Mouse (Mus musculus) gastrocnemius, adult 18-20 months (tissue): ENCODE measurements around the gene Pan3. TPM values are rescaled to one million over a fixed set of nuclear protein-coding genes. Genes with fewer than 3 reads are reported as not detected.
"Not testable (repeated sequence)": the region's sequence is repeated elsewhere in the genome, so short reads cannot be mapped to it uniquely, and the experiment has no call there.

Experiments
- DNase-seq: peaks from one replicate; pipeline ENCODE4 v3.0.0; 2021; ENCODE audit warnings: low spot score
- total RNA-seq, 2 experiments: library from RNA; stranded (reverse); gene quantifications; 2 replicates each; pipeline ENCODE4 v1.2.3; 2021

The Pan3 gene
- total RNA-seq, 2 experiments from 2014 or later, result 19.4 to 20.0 TPM

- DNase-seq, result no peak
Measured at GRCm38 (mm10) chr5:147551879-147552627, 122.1 kb downstream of the Pan3 start.

GRCm38 (mm10) chr5:147557641-147558040, 127.7 kb downstream of the Pan3 start:
- DNase-seq, result not testable (repeated sequence)

GRCm38 (mm10) chr5:147563511-147564139, 133.7 kb downstream of the Pan3 start:
- DNase-seq, result no peak

- DNase-seq, result no peak
Measured at GRCm38 (mm10) chr5:147564140-147564590, 134.2 kb downstream of the Pan3 start.

- no peak for DNase-seq
Measured at GRCm38 (mm10) chr5:147565444-147565843, 135.5 kb downstream of the Pan3 start.

GRCm38 (mm10) chr5:147566335-147566734, 136.4 kb downstream of the Pan3 start:
- no peak for DNase-seq

GRCm38 (mm10) chr5:147572695-147573094, 142.7 kb downstream of the Pan3 start:
- no peak for DNase-seq

GRCm38 (mm10) chr5:147573555-147573954, 143.6 kb downstream of the Pan3 start:
- DNase-seq, result no peak

- DNase-seq, result no peak
Measured at GRCm38 (mm10) chr5:147574517-147574916, 144.6 kb downstream of the Pan3 start.

GRCm38 (mm10) chr5:147577003-147577402, 147.0 kb downstream of the Pan3 start:
- DNase-seq, result no peak

- no peak for DNase-seq
Measured at GRCm38 (mm10) chr5:147579148-147579547, 149.2 kb downstream of the Pan3 start.

- peak; percentile 18 for DNase-seq
Measured at GRCm38 (mm10) chr5:147579691-147580090, 149.7 kb downstream of the Pan3 start.

GRCm38 (mm10) chr5:147580181-147580580, 150.2 kb downstream of the Pan3 start:
- DNase-seq, result no peak

GRCm38 (mm10) chr5:147583702-147584298, 153.8 kb downstream of the Pan3 start:
- peak; percentile 72 for DNase-seq

GRCm38 (mm10) chr5:147584648-147585047, 154.7 kb downstream of the Pan3 start:
- DNase-seq, result no peak

GRCm38 (mm10) chr5:147585070-147585469, 155.1 kb downstream of the Pan3 start:
- no peak for DNase-seq

- no peak for DNase-seq
Measured at GRCm38 (mm10) chr5:147589814-147590213, 159.9 kb downstream of the Pan3 start.

GRCm38 (mm10) chr5:147597825-147598224, 167.9 kb downstream of the Pan3 start:
- DNase-seq, result no peak
